Mouse (Mus musculus): ENCODE data around the gene Haao. TPM values are rescaled to one million over a fixed set of nuclear protein-coding genes. Genes with fewer than 3 reads are reported as not detected.

Haao gene
- polyA plus RNA-seq, 1 experiment, result not detected

DNA sequence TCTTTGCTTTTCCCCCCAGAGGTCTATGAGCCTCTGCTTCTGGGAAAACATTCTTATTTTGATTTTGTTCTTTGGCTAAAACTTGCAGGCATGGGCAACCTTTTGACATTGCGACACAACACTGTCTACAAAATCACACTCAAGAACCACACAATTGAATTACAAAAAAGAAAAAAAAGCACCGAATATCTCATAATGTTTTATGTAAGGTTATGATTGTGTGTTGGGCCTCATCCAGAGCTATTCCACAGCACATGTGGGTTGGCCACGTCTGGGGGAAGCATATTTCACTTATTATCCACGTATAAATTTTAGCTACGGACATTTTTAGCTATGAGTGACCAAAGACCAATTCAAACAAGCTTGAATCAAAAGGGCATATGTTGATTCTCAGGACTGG, 38.0 kb upstream of the Haao start:
- Histone ChIP-seq H3K4me3 (no peak overlapping the region), H3K27me3 (ENCODE audit: control insufficient read depth, insufficient read depth, insufficient read length) (no peaks in the 10 kb centered on the region), H3K79me2 (ENCODE audit: control insufficient read depth, insufficient read depth) (no peaks in the 10 kb centered on the region), H3K36me3 (ENCODE audit: control insufficient read depth, insufficient read depth) (no peaks in the 10 kb centered on the region), H3ac (ENCODE audit: control insufficient read depth, insufficient read length) (no peak overlapping the region), H3K4me2 (ENCODE audit: low read depth) (no peak overlapping the region)
- TF ChIP-seq TCF3 (IDR thresholded peaks at IDR 0.05; ENCODE audit: insufficient read length, low read depth) (no peak), POLR2AphosphoS2 (IDR thresholded peaks at IDR 0.05; ENCODE audit: insufficient read length, low read depth) (no peak), TCF12 (IDR thresholded peaks at IDR 0.05; ENCODE audit: insufficient read depth, poor library complexity, severe bottlenecking) (no peak), REST (IDR thresholded peaks at IDR 0.05; ENCODE audit: insufficient read depth, insufficient read length) (no peak), MYOG (IDR thresholded peaks at IDR 0.05; ENCODE audit: control insufficient read depth in 1 of 3, insufficient read depth in 1 of 3, insufficient read length in 2 of 3, low read depth in 2 of 3) (no peak), POLR2A (IDR thresholded peaks at IDR 0.05; ENCODE audit: insufficient read length, low read depth) (no peak), USF1 (IDR thresholded peaks at IDR 0.05; ENCODE audit: low read depth) (no peak), MYOD1 (IDR thresholded peaks at IDR 0.05; ENCODE audit: control insufficient read depth in 1 of 3, insufficient read length in 2 of 3, low read depth in 2 of 3) (no peak), CEBPB (IDR thresholded peaks at IDR 0.05; ENCODE audit: insufficient read depth, poor library complexity, severe bottlenecking) (no peak), MAX (IDR thresholded peaks at IDR 0.05; ENCODE audit: low read depth) (no peak), E2F4 (IDR thresholded peaks at IDR 0.05; ENCODE audit: insufficient read depth) (no peak), SRF (IDR thresholded peaks at IDR 0.05; ENCODE audit: control insufficient read depth, insufficient read length, low read depth) (no peak)

DNA sequence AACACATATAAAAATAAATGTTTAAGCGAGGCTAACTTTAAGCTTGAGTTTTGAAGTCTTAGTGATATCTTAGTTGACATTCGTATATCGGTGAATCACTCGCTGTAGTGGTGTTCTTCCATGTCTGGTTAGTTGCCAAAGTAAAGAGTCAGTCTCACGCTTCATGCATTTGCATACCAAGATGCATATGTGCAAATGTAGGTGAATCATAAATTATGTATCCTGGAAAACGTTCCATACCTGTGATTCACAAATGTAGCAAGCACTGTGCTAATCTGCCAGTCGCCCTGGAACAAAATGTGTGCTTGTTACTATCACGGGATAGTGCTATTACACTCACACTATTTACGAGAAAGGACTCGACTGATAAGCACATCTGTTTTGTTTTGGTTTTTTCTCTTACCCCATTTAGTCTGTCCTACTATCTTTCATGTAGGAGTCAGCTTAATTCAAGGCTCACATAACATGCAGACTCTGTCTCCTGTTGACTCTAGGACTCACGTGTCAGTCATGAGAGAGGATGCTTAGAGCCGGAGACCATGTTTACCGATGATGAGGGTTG, 37.3 kb upstream of the Haao start:
- Histone ChIP-seq H3K79me2 (ENCODE audit: control insufficient read depth, insufficient read depth) (no peaks in the 10 kb centered on the region), H3K4me3 (no peak overlapping the region), H3K4me2 (ENCODE audit: low read depth) (no peak overlapping the region), H3K36me3 (ENCODE audit: control insufficient read depth, insufficient read depth) (no peaks in the 10 kb centered on the region), H3ac (ENCODE audit: control insufficient read depth, insufficient read length) (no peak overlapping the region), H3K27me3 (ENCODE audit: control insufficient read depth, insufficient read depth, insufficient read length) (no peaks in the 10 kb centered on the region)
- no peak for TF ChIP-seq SRF (IDR thresholded peaks at IDR 0.05; ENCODE audit: control insufficient read depth, insufficient read length, low read depth)
- no peak for TF ChIP-seq TCF3 (IDR thresholded peaks at IDR 0.05; ENCODE audit: insufficient read length, low read depth)
- TF ChIP-seq MYOD1 (IDR thresholded peaks at IDR 0.05; ENCODE audit: control insufficient read depth in 1 of 3, insufficient read length in 2 of 3, low read depth in 2 of 3), result no peak
- TF ChIP-seq POLR2AphosphoS2 (IDR thresholded peaks at IDR 0.05; ENCODE audit: insufficient read length, low read depth), result no peak

DNA sequence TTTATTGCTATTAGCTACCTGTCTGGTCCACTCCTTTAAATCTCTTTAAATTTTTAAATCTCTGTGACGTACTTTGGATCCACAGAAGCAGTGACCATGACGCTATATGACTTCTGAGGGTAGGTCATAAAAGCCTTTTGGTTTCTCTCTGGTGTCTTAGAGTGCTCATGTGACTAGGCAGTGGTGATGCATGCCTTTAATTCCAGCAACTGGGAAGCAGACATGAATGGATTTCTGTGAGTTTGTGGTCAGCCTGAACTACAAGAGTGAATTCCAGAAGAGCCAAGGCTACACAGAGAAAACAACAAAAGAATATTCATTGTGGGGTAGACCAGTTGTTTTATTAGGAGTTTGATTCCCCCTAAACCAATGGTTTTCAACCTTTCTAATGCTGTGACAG, 35.0 kb upstream of the Haao start:
- H3K4me2 ChIP-seq (ENCODE audit: low read depth), result peak overlapping the region; percentile 20
- no peaks in the 10 kb centered on the region for H3K79me2 ChIP-seq (ENCODE audit: control insufficient read depth, insufficient read depth)
- peak; percentile 76 for TF ChIP-seq USF1 (IDR thresholded peaks at IDR 0.05; ENCODE audit: low read depth)
- no peak for TF ChIP-seq SRF (IDR thresholded peaks at IDR 0.05; ENCODE audit: control insufficient read depth, insufficient read length, low read depth)
- no peaks in the 10 kb centered on the region for H3K36me3 ChIP-seq (ENCODE audit: control insufficient read depth, insufficient read depth)
- H3K27me3 ChIP-seq (ENCODE audit: control insufficient read depth, insufficient read depth, insufficient read length), result no peaks in the 10 kb centered on the region
- H3ac ChIP-seq (ENCODE audit: control insufficient read depth, insufficient read length), result no peak overlapping the region
- no peak overlapping the region for H3K4me3 ChIP-seq

- H3K36me3 ChIP-seq (ENCODE audit: control insufficient read depth, insufficient read depth), result no peaks in the 10 kb centered on the region
- H3K27me3 ChIP-seq (ENCODE audit: control insufficient read depth, insufficient read depth, insufficient read length), result no peaks in the 10 kb centered on the region
- no peak overlapping the region for H3K4me2 ChIP-seq (ENCODE audit: low read depth)
- no peak overlapping the region for H3ac ChIP-seq (ENCODE audit: control insufficient read depth, insufficient read length)
- no peak overlapping the region for H3K4me3 ChIP-seq
- no peaks in the 10 kb centered on the region for H3K79me2 ChIP-seq (ENCODE audit: control insufficient read depth, insufficient read depth)
- TF ChIP-seq TCF12 (IDR thresholded peaks at IDR 0.05; ENCODE audit: insufficient read depth, poor library complexity, severe bottlenecking) (no peak), MYOG (IDR thresholded peaks at IDR 0.05; ENCODE audit: control insufficient read depth in 1 of 3, insufficient read depth in 1 of 3, insufficient read length in 2 of 3, low read depth in 2 of 3) (no peak), POLR2AphosphoS2 (IDR thresholded peaks at IDR 0.05; ENCODE audit: insufficient read length, low read depth) (no peak), TCF3 (IDR thresholded peaks at IDR 0.05; ENCODE audit: insufficient read length, low read depth) (no peak), CEBPB (IDR thresholded peaks at IDR 0.05; ENCODE audit: insufficient read depth, poor library complexity, severe bottlenecking) (no peak), SRF (IDR thresholded peaks at IDR 0.05; ENCODE audit: control insufficient read depth, insufficient read length, low read depth) (no peak), E2F4 (IDR thresholded peaks at IDR 0.05; ENCODE audit: insufficient read depth) (no peak), USF1 (IDR thresholded peaks at IDR 0.05; ENCODE audit: low read depth) (no peak), MYOD1 (IDR thresholded peaks at IDR 0.05; ENCODE audit: control insufficient read depth in 1 of 3, insufficient read length in 2 of 3, low read depth in 2 of 3) (no peak), POLR2A (IDR thresholded peaks at IDR 0.05; ENCODE audit: insufficient read length, low read depth) (no peak), REST (IDR thresholded peaks at IDR 0.05; ENCODE audit: insufficient read depth, insufficient read length) (no peak), MAX (IDR thresholded peaks at IDR 0.05; ENCODE audit: low read depth) (no peak)
Measured at GRCm38 (mm10) chr17:83881071-83881470, 33.3 kb upstream of the Haao start.

DNA sequence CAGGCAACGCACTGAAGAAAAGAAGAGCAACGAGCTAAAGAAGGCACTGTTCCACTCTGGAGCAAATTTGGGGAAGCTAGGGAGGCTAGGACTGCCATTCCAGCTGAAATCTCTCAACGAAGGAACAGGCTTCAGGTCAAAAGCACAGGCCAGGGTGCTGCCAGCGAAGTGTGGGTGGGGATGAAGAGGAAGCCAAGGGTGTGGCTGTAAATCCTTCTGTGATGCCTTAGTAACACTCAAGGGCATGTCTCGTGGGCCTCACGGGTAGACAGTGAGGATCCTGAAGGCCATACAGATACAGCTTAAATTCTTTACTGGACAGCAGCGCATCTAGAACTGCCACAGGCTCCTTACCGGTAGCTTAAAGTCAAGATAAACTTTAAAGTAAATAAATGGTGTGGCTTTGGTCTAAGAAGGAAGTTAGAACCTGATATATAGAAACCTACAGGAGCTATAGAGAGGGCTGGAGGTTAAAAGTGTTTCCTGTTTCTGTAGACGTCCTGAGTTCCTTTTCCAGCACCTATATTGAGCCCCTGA, 32.5 kb upstream of the Haao start:
- Histone ChIP-seq H3ac (ENCODE audit: control insufficient read depth, insufficient read length) (no peak overlapping the region), H3K4me2 (ENCODE audit: low read depth) (no peak overlapping the region), H3K36me3 (ENCODE audit: control insufficient read depth, insufficient read depth) (no peaks in the 10 kb centered on the region), H3K27me3 (ENCODE audit: control insufficient read depth, insufficient read depth, insufficient read length) (no peaks in the 10 kb centered on the region), H3K79me2 (ENCODE audit: control insufficient read depth, insufficient read depth) (no peaks in the 10 kb centered on the region), H3K4me3 (no peak overlapping the region)
- TF ChIP-seq E2F4 (IDR thresholded peaks at IDR 0.05; ENCODE audit: insufficient read depth) (no peak), POLR2AphosphoS2 (IDR thresholded peaks at IDR 0.05; ENCODE audit: insufficient read length, low read depth) (no peak), MAX (IDR thresholded peaks at IDR 0.05; ENCODE audit: low read depth) (no peak), POLR2A (IDR thresholded peaks at IDR 0.05; ENCODE audit: insufficient read length, low read depth) (no peak)
